In the genomic region with DNA sequence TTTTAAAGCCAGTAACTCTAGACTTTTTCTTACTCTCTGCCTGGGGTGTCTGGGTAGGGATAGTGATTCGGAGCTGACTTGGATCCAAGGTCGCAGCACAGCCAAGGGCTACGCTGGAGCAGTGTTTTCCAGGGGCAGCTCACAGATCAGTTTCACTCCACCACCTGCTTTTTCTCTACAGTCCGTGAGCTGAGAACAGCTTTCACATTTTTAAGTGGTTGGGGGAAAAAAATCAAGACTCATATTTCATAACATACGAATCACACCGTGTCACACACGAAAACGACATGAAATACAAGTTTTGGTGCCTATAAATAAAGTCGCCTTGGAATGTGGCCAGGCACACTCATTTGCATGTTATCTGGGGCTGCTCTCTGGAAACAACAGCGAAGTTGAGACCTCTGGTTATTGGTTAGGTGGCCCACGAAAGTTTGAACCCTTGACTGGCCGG, we compare ENCODE assay signal across 12 mouse cellular contexts.
DNase-seq lines count a peak whose midpoint lies in the region; ATAC-seq lines count a peak whose summit lies in the region.
"Had no signal": no experiment of that assay in that cellular context is flagged by ENCODE, and none has a peak within 500 bp of the region (broad histone marks: within the 10 kb centered on the region; RNA-seq: fewer than 3 reads in every experiment).

No protein-coding gene starts in this region.

- WGBS in heart, embryonic 16.5 days = 18% methylated on average over 12 of the region's 12 CpGs
- WGBS in stomach, embryonic 15.5 days = 25% methylated on average over 12 of the region's 12 CpGs

- H3K27me3 ChIP-seq in heart, embryonic 16.5 days (ENCODE audit: control insufficient read depth, insufficient read depth, low read length) = no peaks in the 10 kb centered on the region
- H3K27me3 ChIP-seq in stomach, embryonic 15.5 days (replicated peaks) = no peaks in the 10 kb centered on the region
- H3K27me3 ChIP-seq: Patski had no signal

- peak overlapping the region; percentile 39 for H3K4me2 ChIP-seq in heart, embryonic 16.5 days (ENCODE audit: low read depth, low read length)
- H3K4me2 ChIP-seq in stomach, embryonic 15.5 days = 0 out of 2 replicates have a peak overlapping the region, but pooled peaks have one; percentile 0

- no peaks in the 10 kb centered on the region for H3K36me3 ChIP-seq in heart, embryonic 16.5 days (ENCODE audit: control insufficient read depth, insufficient read depth)
- no peaks in the 10 kb centered on the region for H3K36me3 ChIP-seq in stomach, embryonic 15.5 days

- peak overlapping the region; percentile 63 for H3K27ac ChIP-seq in heart, embryonic 16.5 days (ENCODE audit: low read length)
- H3K27ac ChIP-seq in stomach, embryonic 15.5 days = no peak overlapping the region

- peak; percentile 63 for ATAC-seq in heart, embryonic 16.5 days (replicated peaks; ENCODE audit: extremely low read depth, insufficient read depth, low FRiP score)
- ATAC-seq in stomach, embryonic 15.5 days (ENCODE audit: insufficient read depth, low FRiP score, low read depth) = no peak
- ATAC-seq: hindbrain, embryonic 16.5 days; Patski had no signal

- peak overlapping the region; percentile 44 for H3K9ac ChIP-seq in heart, embryonic 16.5 days (ENCODE audit: low read length)
- H3K9ac ChIP-seq in stomach, embryonic 15.5 days = no peak overlapping the region

- H3K4me1 ChIP-seq in heart, embryonic 16.5 days (ENCODE audit: control insufficient read depth, insufficient read depth, low read length) = peaks cover 12% of the 10 kb centered on the region
- H3K4me1 ChIP-seq in stomach, embryonic 15.5 days = peaks cover 7% of the 10 kb centered on the region; the same call in 1 of the 2 replicates

- DNase-seq in adrenal gland, adult (ENCODE audit: inconsistent age in 2 of 2, low spot score in 1 of 2) = peak; percentile 34 to 79
- no peak for DNase-seq in adrenal gland, postnatal 4 days (ENCODE audit: low spot score in 2 of 2)
- DNase-seq in retina, postnatal 1 day = peak; percentile 18
- DNase-seq in retina, embryonic 14.5 days (ENCODE audit: low spot score) = no peak
- no peak for DNase-seq in layer of hippocampus, postnatal 36 days
- no peak for DNase-seq in right cerebral cortex, adult 18-20 months
- DNase-seq: lung, postnatal 14 days had no signal

- H3K9me3 ChIP-seq in heart, embryonic 16.5 days (replicated peaks; ENCODE audit: control insufficient read depth, low read length) = no peaks in the 10 kb centered on the region
- no peaks in the 10 kb centered on the region for H3K9me3 ChIP-seq in stomach, embryonic 15.5 days

- 0 out of 2 replicates have a peak overlapping the region, but pooled peaks have one; percentile 4 for H3K4me3 ChIP-seq in heart, embryonic 16.5 days (ENCODE audit: low read length)
- no peak overlapping the region for H3K4me3 ChIP-seq in stomach, embryonic 15.5 days (replicated peaks)
- H3K4me3 ChIP-seq: erythroblast, embryonic 14.5 days had no signal

Comparison
In these comparisons a context has a peak if more than half of its experiments do, and no peak if none do; other contexts are left out.
1. DNase-seq: peak in adrenal gland, adult (2 of 2) and retina, postnatal 1 day (single experiment); none in adrenal gland, postnatal 4 days (0 of 2), retina, embryonic 14.5 days (single experiment), layer of hippocampus, postnatal 36 days (0 of 2) and right cerebral cortex, adult 18-20 months (single experiment).